Mouse (Mus musculus): ENCODE measurements around the gene Krtap8-1. TPM values are rescaled to one million over a fixed set of nuclear protein-coding genes. Genes with fewer than 3 reads are reported as not detected.

Gene Krtap8-1
- polyA plus RNA-seq (2012; rRNA removed): not detected in 2 replicates

- no peak for DNase-seq (ENCODE audit: low read depth, low spot score)
- 75% methylated on average over 7 of the region's 7 CpGs for WGBS
These were observed at the start of gene Krtap8-1 for GRCm38 (mm10) chr16:89487852-89488251. Gene Krtap8-1 (minus strand): TSS chr16:89487952.

GRCm38 (mm10) chr16:89537349-89537748, 49.6 kb upstream of the Krtap8-1 start:
- 94% methylated on average over 6 of the region's 6 CpGs for WGBS
- DNase-seq (ENCODE audit: low read depth, low spot score): no peak

- DNase-seq (ENCODE audit: low read depth, low spot score): no peak
- 36% methylated on average over 7 of the region's 7 CpGs for WGBS
These were observed 42.8 kb upstream of the Krtap8-1 start for GRCm38 (mm10) chr16:89530547-89530946.

GRCm38 (mm10) chr16:89529846-89530245, 42.1 kb upstream of the Krtap8-1 start:
- 57% methylated on average over 7 of the region's 7 CpGs for WGBS
- no peak for DNase-seq (ENCODE audit: low read depth, low spot score)

GRCm38 (mm10) chr16:89528380-89528779, 40.6 kb upstream of the Krtap8-1 start:
- WGBS: 70% methylated on average over 3 of the region's 3 CpGs
- DNase-seq (ENCODE audit: low read depth, low spot score): no peak

GRCm38 (mm10) chr16:89520996-89521395, 33.2 kb upstream of the Krtap8-1 start:
- DNase-seq (ENCODE audit: low read depth, low spot score): no peak

GRCm38 (mm10) chr16:89520555-89520954, 32.8 kb upstream of the Krtap8-1 start:
- DNase-seq (ENCODE audit: low read depth, low spot score): no peak
- 88% methylated on average over 2 of the region's 2 CpGs for WGBS

More at GRCm38 (mm10) chr16:89520996-89521395, 33.2 kb upstream of the Krtap8-1 start:
- 88% methylated on average over 4 of the region's 4 CpGs for WGBS

- no peak for DNase-seq (ENCODE audit: low read depth, low spot score)
- 74% methylated on average over 6 of the region's 6 CpGs for WGBS
These were observed 32.3 kb upstream of the Krtap8-1 start for GRCm38 (mm10) chr16:89520091-89520490.

GRCm38 (mm10) chr16:89517635-89518034, 29.9 kb upstream of the Krtap8-1 start:
- WGBS: 50% methylated on average over 9 of the region's 9 CpGs
- DNase-seq (ENCODE audit: low read depth, low spot score): no peak

- WGBS: 66% methylated on average over 7 of the region's 7 CpGs
- no peak for DNase-seq (ENCODE audit: low read depth, low spot score)
These were observed 25.7 kb upstream of the Krtap8-1 start for GRCm38 (mm10) chr16:89513431-89513830.

GRCm38 (mm10) chr16:89508223-89508622, 20.5 kb upstream of the Krtap8-1 start, which contains the start of gene Krtap7-1:
Gene Krtap7-1 (minus strand): TSS chr16:89508323.
- DNase-seq (ENCODE audit: low read depth, low spot score): no peak
- 61% methylated on average over 4 of the region's 4 CpGs for WGBS

GRCm38 (mm10) chr16:89503571-89503970, 15.8 kb upstream of the Krtap8-1 start:
- WGBS: 72% methylated on average over 2 of the region's 2 CpGs
- DNase-seq (ENCODE audit: low read depth, low spot score): no peak

- DNase-seq (ENCODE audit: low read depth, low spot score): peak; percentile 0
- 27% methylated on average over 5 of the region's 5 CpGs for WGBS
These were observed 14.1 kb upstream of the Krtap8-1 start for GRCm38 (mm10) chr16:89501870-89502269.

- WGBS: 85% methylated on average over 5 of the region's 5 CpGs
These were observed 9.2 kb upstream of the Krtap8-1 start for GRCm38 (mm10) chr16:89497002-89497401.

GRCm38 (mm10) chr16:89495394-89496153, 7.8 kb upstream of the Krtap8-1 start:
- WGBS: 85% methylated on average over 7 of the region's 7 CpGs
- no peak for DNase-seq (ENCODE audit: low read depth, low spot score)

More at GRCm38 (mm10) chr16:89497002-89497401, 9.2 kb upstream of the Krtap8-1 start:
- DNase-seq (ENCODE audit: low read depth, low spot score): no peak

- WGBS: 86% methylated on average over 12 of the region's 12 CpGs
These were observed 10.0 kb downstream of the Krtap8-1 start for GRCm38 (mm10) chr16:89477679-89478314.

GRCm38 (mm10) chr16:89461189-89461588, 26.6 kb downstream of the Krtap8-1 start:
- no peak for DNase-seq (ENCODE audit: low read depth, low spot score)
- WGBS: 72% methylated on average over 5 of the region's 5 CpGs

More at GRCm38 (mm10) chr16:89477679-89478314, 10.0 kb downstream of the Krtap8-1 start:
- DNase-seq (ENCODE audit: low read depth, low spot score): no peak

All from large intestine, adult 2 months (tissue).